Mouse (Mus musculus): ENCODE results near the gene Mgat4e. TPM values are rescaled to one million over a fixed set of nuclear protein-coding genes. Genes with fewer than 3 reads are reported as not detected.

Gene Mgat4e
- total RNA-seq (2018; cell fraction: chromatin; rRNA removed), result not detected
- total RNA-seq (2018; cell fraction: cytosol; rRNA removed), result not detected
- not detected for total RNA-seq (2018; cell fraction: nucleus; rRNA removed)
- polyA plus RNA-seq (2018), result not detected in 3 replicates

GRCm38 (mm10) chr1:134549632-134550132 lies at the start of gene Mgat4e:
Gene Mgat4e (minus strand): TSS chr1:134549682.
- no peaks in the 10 kb centered on the region for H3K79me2 ChIP-seq (ENCODE audit: inconsistent target)
- 29% methylated on average over 6 of the region's 7 CpGs for WGBS (ENCODE audit: missing documents)
- H3K36me3 ChIP-seq (ENCODE audit: inconsistent target), result no peaks in the 10 kb centered on the region
- H3K27ac ChIP-seq, result no peak within 1 kb of the TSS
- H3K4me3 ChIP-seq (ENCODE audit: inconsistent target), result no peak within 1 kb of the TSS

GRCm38 (mm10) chr1:134597339-134598054 lies 48.0 kb upstream of the Mgat4e start:
- WGBS (ENCODE audit: missing documents), result 26% methylated on average over 9 of the region's 9 CpGs
- Histone ChIP-seq H3K79me2 (ENCODE audit: inconsistent target) (no peaks in the 10 kb centered on the region), H3K27ac (no peak overlapping the region), H3K4me3 (ENCODE audit: inconsistent target) (no peak overlapping the region), H3K36me3 (ENCODE audit: inconsistent target) (peaks cover 16% of the 10 kb centered on the region; the same call in 1 of the 2 replicates)

- H3K36me3 ChIP-seq (ENCODE audit: inconsistent target), result no peaks in the 10 kb centered on the region
- no peaks in the 10 kb centered on the region for H3K79me2 ChIP-seq (ENCODE audit: inconsistent target)
- WGBS (ENCODE audit: missing documents), result 97% methylated on average over 2 of the region's 2 CpGs
- H3K27ac ChIP-seq, result no peak overlapping the region
- no peak overlapping the region for H3K4me3 ChIP-seq (ENCODE audit: inconsistent target)
Measured at GRCm38 (mm10) chr1:134591773-134592172, 42.3 kb upstream of the Mgat4e start.

GRCm38 (mm10) chr1:134589676-134590075 lies 40.2 kb upstream of the Mgat4e start:
- Histone ChIP-seq H3K27ac (no peak overlapping the region), H3K79me2 (ENCODE audit: inconsistent target) (no peaks in the 10 kb centered on the region), H3K36me3 (ENCODE audit: inconsistent target) (no peaks in the 10 kb centered on the region), H3K4me3 (ENCODE audit: inconsistent target) (no peak overlapping the region)

GRCm38 (mm10) chr1:134583560-134583959 lies 34.1 kb upstream of the Mgat4e start:
- Histone ChIP-seq H3K79me2 (ENCODE audit: inconsistent target) (no peaks in the 10 kb centered on the region), H3K36me3 (ENCODE audit: inconsistent target) (no peaks in the 10 kb centered on the region), H3K27ac (no peak overlapping the region), H3K4me3 (ENCODE audit: inconsistent target) (no peak overlapping the region)
- 40% methylated on average over 3 of the region's 3 CpGs for WGBS (ENCODE audit: missing documents)

- Histone ChIP-seq H3K79me2 (ENCODE audit: inconsistent target) (no peaks in the 10 kb centered on the region), H3K4me3 (ENCODE audit: inconsistent target) (no peak overlapping the region), H3K27ac (no peak overlapping the region), H3K36me3 (ENCODE audit: inconsistent target) (no peaks in the 10 kb centered on the region)
- WGBS (ENCODE audit: missing documents), result 97% methylated on average over 2 of the region's 2 CpGs
Measured at GRCm38 (mm10) chr1:134580796-134581195, 31.3 kb upstream of the Mgat4e start.

GRCm38 (mm10) chr1:134577384-134578120 lies 28.1 kb upstream of the Mgat4e start:
- no peaks in the 10 kb centered on the region for H3K36me3 ChIP-seq (ENCODE audit: inconsistent target)
- H3K27ac ChIP-seq, result no peak overlapping the region
- 90% methylated on average over 6 of the region's 6 CpGs for WGBS (ENCODE audit: missing documents)
- H3K4me3 ChIP-seq (ENCODE audit: inconsistent target), result no peak overlapping the region
- no peaks in the 10 kb centered on the region for H3K79me2 ChIP-seq (ENCODE audit: inconsistent target)

GRCm38 (mm10) chr1:134573932-134574315 lies 24.4 kb upstream of the Mgat4e start:
- Histone ChIP-seq H3K4me3 (ENCODE audit: inconsistent target) (no peak overlapping the region), H3K27ac (no peak overlapping the region), H3K36me3 (ENCODE audit: inconsistent target) (no peaks in the 10 kb centered on the region), H3K79me2 (ENCODE audit: inconsistent target) (no peaks in the 10 kb centered on the region; the same call in 1 of the 2 replicates)
- WGBS (ENCODE audit: missing documents), result 81% methylated on average over 5 of the region's 5 CpGs

- H3K36me3 ChIP-seq (ENCODE audit: inconsistent target), result no peaks in the 10 kb centered on the region
- WGBS (ENCODE audit: missing documents), result 100% methylated on average over 1 of the region's 1 CpGs
Measured at GRCm38 (mm10) chr1:134573300-134573931, 23.9 kb upstream of the Mgat4e start.

GRCm38 (mm10) chr1:134570631-134571030 lies 21.1 kb upstream of the Mgat4e start:
- peaks cover 16% of the 10 kb centered on the region; the same call in 1 of the 2 replicates for H3K79me2 ChIP-seq (ENCODE audit: inconsistent target)
- H3K27ac ChIP-seq, result no peak overlapping the region
- 61% methylated on average over 3 of the region's 3 CpGs for WGBS (ENCODE audit: missing documents)
- no peak overlapping the region for H3K4me3 ChIP-seq (ENCODE audit: inconsistent target)
- no peaks in the 10 kb centered on the region for H3K36me3 ChIP-seq (ENCODE audit: inconsistent target)

More at GRCm38 (mm10) chr1:134573300-134573931, 23.9 kb upstream of the Mgat4e start:
- H3K79me2 ChIP-seq (ENCODE audit: inconsistent target), result no peaks in the 10 kb centered on the region; the same call in 1 of the 2 replicates
- no peak overlapping the region for H3K27ac ChIP-seq
- no peak overlapping the region for H3K4me3 ChIP-seq (ENCODE audit: inconsistent target)

GRCm38 (mm10) chr1:134570171-134570570 lies 20.7 kb upstream of the Mgat4e start:
- H3K27ac ChIP-seq, result no peak overlapping the region
- 95% methylated on average over 9 of the region's 9 CpGs for WGBS (ENCODE audit: missing documents)
- peaks cover 21% of the 10 kb centered on the region; the same call in 1 of the 2 replicates for H3K79me2 ChIP-seq (ENCODE audit: inconsistent target)
- no peaks in the 10 kb centered on the region for H3K36me3 ChIP-seq (ENCODE audit: inconsistent target)
- no peak overlapping the region for H3K4me3 ChIP-seq (ENCODE audit: inconsistent target)

GRCm38 (mm10) chr1:134567511-134567910 lies 18.0 kb upstream of the Mgat4e start:
- Histone ChIP-seq H3K36me3 (ENCODE audit: inconsistent target) (no peaks in the 10 kb centered on the region), H3K4me3 (ENCODE audit: inconsistent target) (no peak overlapping the region), H3K27ac (no peak overlapping the region), H3K79me2 (ENCODE audit: inconsistent target) (peaks cover 41% of the 10 kb centered on the region; the same call in 1 of the 2 replicates)
- 88% methylated on average over 1 of the region's 1 CpGs for WGBS (ENCODE audit: missing documents)

- no peak overlapping the region for H3K4me3 ChIP-seq (ENCODE audit: inconsistent target)
- no peak overlapping the region for H3K27ac ChIP-seq
- H3K36me3 ChIP-seq (ENCODE audit: inconsistent target), result no peaks in the 10 kb centered on the region
- H3K79me2 ChIP-seq (ENCODE audit: inconsistent target), result peaks cover 41% of the 10 kb centered on the region; the same call in 1 of the 2 replicates
- WGBS (ENCODE audit: missing documents), result 94% methylated on average over 3 of the region's 3 CpGs
Measured at GRCm38 (mm10) chr1:134563726-134564125, 14.2 kb upstream of the Mgat4e start.

- Histone ChIP-seq H3K36me3 (ENCODE audit: inconsistent target) (no peaks in the 10 kb centered on the region), H3K79me2 (ENCODE audit: inconsistent target) (peaks cover 38% of the 10 kb centered on the region; the same call in 1 of the 2 replicates), H3K27ac (no peak overlapping the region), H3K4me3 (ENCODE audit: inconsistent target) (no peak overlapping the region)
Measured at GRCm38 (mm10) chr1:134562457-134562856, 13.0 kb upstream of the Mgat4e start.

Data from macrophage (primary cell).